Mouse (Mus musculus) liver, adult 2 months (tissue): ENCODE measurements around the gene Gm10912. TPM values are rescaled to one million over a fixed set of nuclear protein-coding genes. Genes with fewer than 3 reads are reported as not detected.
"Not testable (repeated sequence)": the region's sequence is repeated elsewhere in the genome, so short reads cannot be mapped to it uniquely, and the experiment has no call there.

Experiments
- DNase-seq: peaks from one replicate; pipeline ENCODE4 v3.0.0-alpha.2; 2011; ENCODE audit warnings: low read depth, low spot score; ENCODE audit errors: extremely low read depth
- H3K27ac ChIP-seq: fragments of 200-500 bp; replicated peaks from 2 replicates; pipeline ENCODE4 v1.5.1; 2012; ENCODE audit warnings: low read depth, mild to moderate bottlenecking, control low read depth, inconsistent platforms, low read length; ENCODE audit not compliant: insufficient read depth
- H3K27me3 ChIP-seq: fragments of 200-500 bp; 2 replicates; pipeline ENCODE4 v1.6.1; 2012; ENCODE audit warnings: mild to moderate bottlenecking, moderate library complexity, low read length, inconsistent platforms; ENCODE audit not compliant: control insufficient read depth, insufficient read depth
- H3K36me3 ChIP-seq: fragments of 200-500 bp; 2 replicates; pipeline ENCODE4 v1.6.1; 2012; ENCODE audit warnings: low read length, inconsistent platforms; ENCODE audit not compliant: control insufficient read depth, insufficient read depth
- H3K4me1 ChIP-seq: fragments of 200-500 bp; 2 replicates; pipeline ENCODE4 v1.6.1; 2011; ENCODE audit warnings: low read length; ENCODE audit not compliant: control insufficient read depth, insufficient read depth
- H3K4me3 ChIP-seq: fragments of 200-500 bp; 2 replicates; pipeline ENCODE4 v1.5.1; 2011; ENCODE audit warnings: low read depth, mild to moderate bottlenecking, control low read depth, low read length, moderate library complexity; ENCODE audit not compliant: insufficient read depth
- H3K79me2 ChIP-seq: fragments of 200-500 bp; 2 replicates; pipeline ENCODE4 v1.6.1; 2012; ENCODE audit warnings: inconsistent platforms, mild to moderate bottlenecking, low read length, moderate library complexity; ENCODE audit not compliant: control insufficient read depth, insufficient read depth
- H3K9ac ChIP-seq: fragments of 200-500 bp; 2 replicates; pipeline ENCODE4 v1.6.1; 2012; ENCODE audit warnings: low read depth, mild to moderate bottlenecking, control low read depth, inconsistent platforms, low read length
- CTCF ChIP-seq: fragments of 200-500 bp; IDR thresholded peaks from 2 replicates; pipeline ENCODE4 v1.5.1; 2011; ENCODE audit warnings: low read depth, low read length, control low read depth
- POLR2A ChIP-seq: fragments of 200-500 bp; IDR thresholded peaks from 2 replicates; pipeline ENCODE4 v1.6.1; 2011; ENCODE audit warnings: low read length, control low read depth; ENCODE audit not compliant: insufficient read depth; ENCODE audit errors: extremely low read depth
- WGBS: fragments of 180-500 bp; shearing (Covaris S2); methylation state at CpG from one replicate; pipeline ENCODE4 v1.1.7; 2018; 5-methylcytosine and 5-hydroxymethylcytosine counted together
- polyA plus RNA-seq: library from polyadenylated mRNA; depleted of rRNA; stranded (reverse); fragments of >200 nt; gene quantifications from 2 replicates; pipeline ENCODE4 v1.2.3, GENCODE M21; 2012
- total RNA-seq: library from RNA; depleted of rRNA; stranded (reverse); fragments of >200 nt; gene quantifications from 2 replicates; pipeline ENCODE4 v1.2.3, GENCODE M21; 2014

The Gm10912 gene
- total and polyA plus RNA-seq, 2 experiments = 0.11 to 0.65 TPM

DNA sequence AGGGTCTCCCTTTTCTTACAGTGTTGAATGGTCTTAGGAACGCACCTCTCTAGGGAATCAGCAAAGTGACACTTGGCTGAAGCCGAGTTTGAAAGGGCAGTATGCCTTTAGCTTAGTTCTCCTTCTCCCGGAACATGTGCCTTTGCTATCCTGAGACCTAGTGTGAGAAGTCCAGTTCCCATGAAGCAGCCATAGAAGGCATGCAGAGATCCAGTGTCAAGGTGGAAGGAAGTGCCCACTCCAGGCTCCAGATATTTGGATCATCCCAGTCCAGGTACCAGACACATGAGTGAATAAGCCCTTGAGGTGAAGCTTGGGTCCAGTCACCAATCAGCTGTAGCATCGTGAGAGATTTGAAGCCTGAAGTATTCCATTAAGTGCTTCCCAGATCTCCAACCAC, 6.7 kb upstream of the Gm10912 start:
- Histone ChIP-seq H3K27me3 (no peaks in the 10 kb centered on the region), H3K36me3 (peaks cover 47% of the 10 kb centered on the region), H3K4me1 (no peaks in the 10 kb centered on the region), H3K9ac (no peak overlapping the region), H3K79me2 (no peaks in the 10 kb centered on the region), H3K4me3 (no peak overlapping the region), H3K27ac (no peak overlapping the region)
- DNase-seq = no peak
- WGBS = 87% methylated on average over 4 of the region's 4 CpGs
- TF ChIP-seq POLR2A (no peak), CTCF (no peak)

DNA sequence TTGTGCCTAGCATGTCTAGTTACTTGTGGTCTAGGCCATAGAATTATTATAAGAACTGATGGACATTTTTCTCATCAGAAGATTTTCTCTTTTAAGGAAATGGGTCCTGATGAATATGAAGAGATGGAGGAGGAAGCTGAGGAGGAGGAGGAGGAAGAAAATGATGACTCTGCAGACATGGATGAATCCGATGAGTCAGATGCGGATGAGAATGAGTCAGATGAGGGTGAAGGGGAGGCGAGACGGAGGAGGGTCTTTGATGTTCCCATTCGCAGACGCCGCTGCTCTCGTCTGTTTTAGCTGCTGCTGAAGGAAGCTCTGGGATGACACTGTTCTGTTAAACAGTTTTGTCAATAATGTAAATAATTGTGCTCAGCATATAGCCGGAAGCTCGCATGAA, 5.8 kb upstream of the Gm10912 start:
- Histone ChIP-seq H3K27ac (no peak overlapping the region), H3K4me3 (no peak overlapping the region), H3K79me2 (no peaks in the 10 kb centered on the region), H3K27me3 (no peaks in the 10 kb centered on the region), H3K9ac (no peak overlapping the region), H3K36me3 (peaks cover 39% of the 10 kb centered on the region), H3K4me1 (no peaks in the 10 kb centered on the region)
- no peak for TF ChIP-seq CTCF
- TF ChIP-seq POLR2A = no peak
- no peak for DNase-seq
- WGBS = 84% methylated on average over 10 of the region's 10 CpGs

DNA sequence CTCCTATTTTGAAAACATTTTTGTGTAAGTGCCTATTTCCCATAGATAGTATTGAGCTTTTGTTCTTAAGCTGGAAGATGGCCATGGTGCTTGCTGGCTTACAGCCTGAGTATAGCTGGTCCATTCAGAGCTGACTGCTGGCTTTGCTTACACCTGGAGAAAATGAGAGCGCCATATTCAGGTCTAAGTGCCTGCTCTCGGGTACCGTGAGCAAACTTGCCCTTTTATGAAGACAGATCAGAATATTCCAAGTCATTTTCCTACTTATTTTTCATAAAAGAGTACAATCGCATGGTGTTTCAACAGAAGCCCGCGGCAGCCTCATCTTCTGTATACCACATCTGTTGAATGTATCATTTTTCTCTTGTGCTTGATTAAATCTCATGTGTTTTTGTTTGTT, 4.6 kb upstream of the Gm10912 start:
- Histone ChIP-seq H3K4me1 (no peaks in the 10 kb centered on the region), H3K4me3 (no peak overlapping the region), H3K79me2 (no peaks in the 10 kb centered on the region), H3K27ac (no peak overlapping the region), H3K36me3 (peaks cover 31% of the 10 kb centered on the region), H3K9ac (no peak overlapping the region), H3K27me3 (no peaks in the 10 kb centered on the region)
- DNase-seq = no peak
- 98% methylated on average over 6 of the region's 6 CpGs for WGBS
- TF ChIP-seq POLR2A (no peak), CTCF (no peak)

DNA sequence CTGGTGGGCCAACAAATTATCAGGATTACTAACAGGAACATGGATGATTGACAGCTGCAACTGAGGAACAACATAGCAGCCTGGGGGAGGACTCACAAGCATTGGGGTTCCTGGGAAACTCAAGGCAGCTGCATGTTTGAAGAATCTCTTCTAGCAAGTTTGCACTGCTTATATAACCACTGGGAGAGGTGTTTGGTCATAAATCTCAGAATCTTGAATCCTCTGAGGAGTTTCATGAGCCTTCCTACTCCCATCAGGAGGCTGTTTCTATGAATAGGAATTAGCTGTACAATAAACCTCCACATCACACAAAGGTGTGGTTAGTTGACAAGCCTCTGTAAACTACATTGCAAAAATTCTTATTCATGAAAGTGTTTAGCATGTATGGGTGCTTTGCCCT, 3.0 kb upstream of the Gm10912 start:
- TF ChIP-seq POLR2A (no peak), CTCF (no peak)
- H3K36me3 ChIP-seq = peaks cover 27% of the 10 kb centered on the region
- no peak overlapping the region for H3K9ac ChIP-seq
- H3K4me3 ChIP-seq = no peak overlapping the region
- no peaks in the 10 kb centered on the region for H3K4me1 ChIP-seq
- no peak overlapping the region for H3K27ac ChIP-seq
- H3K79me2 ChIP-seq = no peaks in the 10 kb centered on the region
- no peaks in the 10 kb centered on the region for H3K27me3 ChIP-seq
- DNase-seq = no peak

DNA sequence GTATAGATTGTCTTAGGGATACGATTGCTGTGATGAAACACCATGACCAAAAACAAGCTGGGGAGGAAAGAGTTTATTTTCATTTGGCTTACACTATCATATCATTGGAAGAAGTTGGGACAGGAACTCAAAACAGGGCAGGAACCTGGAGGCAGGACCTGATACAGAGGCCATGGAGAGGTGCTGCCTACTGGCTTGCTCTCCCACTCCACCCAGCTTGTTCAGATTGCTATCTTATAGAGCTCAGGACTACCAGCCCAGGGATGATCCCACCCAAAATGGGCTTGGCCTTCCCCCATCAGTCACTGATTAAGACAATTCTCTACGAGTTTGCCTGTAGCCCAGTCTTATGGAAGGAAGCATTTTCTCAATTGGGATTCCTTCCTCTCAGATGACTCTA, 1.5 kb upstream of the Gm10912 start:
- Histone ChIP-seq H3K9ac (no peak overlapping the region), H3K4me3 (no peak overlapping the region), H3K79me2 (no peaks in the 10 kb centered on the region), H3K36me3 (peaks cover 18% of the 10 kb centered on the region), H3K27me3 (no peaks in the 10 kb centered on the region), H3K4me1 (no peaks in the 10 kb centered on the region; the same call in 1 of the 2 replicates), H3K27ac (no peak overlapping the region)
- no peak for DNase-seq
- TF ChIP-seq CTCF (no peak), POLR2A (no peak)
- WGBS = 87% methylated on average over 2 of the region's 2 CpGs

DNA sequence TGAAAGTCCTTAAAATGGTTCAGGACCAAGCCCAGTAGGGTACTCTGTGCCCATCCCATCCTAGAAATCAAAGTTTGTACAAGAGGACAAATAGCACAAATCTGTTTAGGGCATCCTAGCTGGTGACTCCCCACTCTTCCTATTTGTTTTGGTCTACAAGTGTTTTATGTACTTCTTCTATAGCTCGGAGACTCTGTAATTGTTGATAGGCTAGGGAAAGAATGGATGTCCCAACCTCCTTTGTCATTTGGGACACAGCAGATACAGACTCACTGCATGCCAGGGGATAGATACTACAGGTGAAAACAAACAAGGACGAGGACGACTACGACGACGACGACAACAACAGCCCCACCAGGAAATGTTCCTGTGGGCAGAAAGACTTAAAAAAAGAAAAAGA, 2.8 kb downstream of the Gm10912 start, which contains the start of gene Gm10799:
Gm10799 (minus strand) TSS at position 101 of the 400 bp plus-strand sequence.
- DNase-seq, H3K9ac ChIP-seq, H3K4me3 ChIP-seq, H3K79me2 ChIP-seq, H3K36me3 ChIP-seq, H3K4me1 ChIP-seq, H3K27me3 ChIP-seq, H3K27ac ChIP-seq: not testable (repeated sequence)
- 70% methylated on average over 7 of the region's 7 CpGs for WGBS
